Mouse (Mus musculus) embryonic facial prominence, embryonic 15.5 days (tissue): ENCODE measurements around the gene BC034090. TPM values are rescaled to one million over a fixed set of nuclear protein-coding genes. Genes with fewer than 3 reads are reported as not detected.
A peak's percentile ranks its signal among the peaks of the same experiment; 100 is the strongest.

ENCODE experiments used
- ATAC-seq: fragments of 200-750 bp; cut with Nextera tagmentation; 2 replicates; pipeline ENCODE4 v1.8.0; 2017; ENCODE audit warnings: low read depth, moderate TSS enrichment; ENCODE audit not compliant: insufficient number of reproducible peaks, low FRiP score, low TSS enrichment
- H3K27ac ChIP-seq: fragments of 300-500 bp; sonication (generic); replicated peaks from 2 replicates; pipeline ENCODE4 v1.5.1; 2015; ENCODE audit warnings: mild to moderate bottlenecking, inconsistent platforms
- H3K27me3 ChIP-seq: fragments of 300-500 bp; sonication (generic); 2 replicates; pipeline ENCODE4 v1.6.1; 2015; ENCODE audit warnings: inconsistent platforms
- H3K36me3 ChIP-seq: fragments of 300-500 bp; sonication (generic); 2 replicates; pipeline ENCODE4 v1.6.1; 2015; ENCODE audit warnings: mild to moderate bottlenecking, inconsistent platforms
- H3K4me1 ChIP-seq: fragments of 300-500 bp; sonication (generic); 2 replicates; pipeline ENCODE4 v1.6.1; 2015; ENCODE audit warnings: inconsistent platforms
- H3K4me2 ChIP-seq: fragments of 300-500 bp; sonication (generic); replicated peaks from 2 replicates; pipeline ENCODE4 v1.6.1; 2015; ENCODE audit warnings: mild to moderate bottlenecking, inconsistent platforms
- H3K4me3 ChIP-seq: fragments of 300-500 bp; sonication (generic); replicated peaks from 2 replicates; pipeline ENCODE4 v1.5.1; 2015; ENCODE audit warnings: mild to moderate bottlenecking, inconsistent platforms
- H3K9ac ChIP-seq: fragments of 300-500 bp; sonication (generic); 2 replicates; pipeline ENCODE4 v1.6.1; 2015; ENCODE audit warnings: inconsistent platforms
- H3K9me3 ChIP-seq: fragments of 300-500 bp; sonication (generic); replicated peaks from 2 replicates; pipeline ENCODE4 v1.6.1; 2016; ENCODE audit warnings: inconsistent platforms
- WGBS: fragments of 180-500 bp; shearing (Covaris S2); methylation state at CpG from one replicate; pipeline ENCODE4 v1.1.7; 2015; 5-methylcytosine and 5-hydroxymethylcytosine counted together
- polyA plus RNA-seq: library from polyadenylated mRNA; unstranded; fragments of >200 nt; fragmentation: Nextera tagmentation; extraction: Ambion mirVana; gene quantifications from 2 replicates; pipeline ENCODE4 v1.2.1, GENCODE M21; 2015

The BC034090 gene
- polyA plus RNA-seq, 1 experiment from 2014 or later = 6.3 TPM

DNA sequence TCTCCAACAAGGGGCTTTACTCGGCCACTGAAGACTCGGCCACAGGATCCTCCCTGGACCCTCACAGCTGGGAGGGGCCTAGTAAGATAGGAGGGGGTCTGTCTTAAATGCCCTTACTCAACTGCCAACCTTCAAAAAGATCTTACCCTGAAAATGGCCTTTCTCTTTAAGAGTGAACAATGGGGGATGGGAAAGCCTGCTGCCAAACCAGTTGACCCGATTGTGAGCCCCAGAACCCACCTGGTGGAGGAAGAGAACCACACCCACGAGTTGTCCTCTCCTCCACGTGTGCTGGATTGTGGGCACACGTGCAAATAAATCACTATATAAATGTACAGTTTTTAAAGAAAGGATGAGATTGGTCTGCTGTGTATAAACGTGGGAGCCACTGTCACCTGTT, 38.9 kb downstream of the BC034090 start:
- ATAC-seq = no peak
- H3K9ac ChIP-seq = no peak overlapping the region
- H3K4me3 ChIP-seq = no peak overlapping the region
- H3K4me2 ChIP-seq = no peak overlapping the region
- H3K27me3 ChIP-seq = no peaks in the 10 kb centered on the region
- 44% methylated on average over 7 of the region's 7 CpGs for WGBS
- H3K9me3 ChIP-seq = no peaks in the 10 kb centered on the region
- H3K36me3 ChIP-seq = peaks cover 23% of the 10 kb centered on the region
- peak overlapping the region; percentile 56 for H3K27ac ChIP-seq
- peaks cover 31% of the 10 kb centered on the region for H3K4me1 ChIP-seq

DNA sequence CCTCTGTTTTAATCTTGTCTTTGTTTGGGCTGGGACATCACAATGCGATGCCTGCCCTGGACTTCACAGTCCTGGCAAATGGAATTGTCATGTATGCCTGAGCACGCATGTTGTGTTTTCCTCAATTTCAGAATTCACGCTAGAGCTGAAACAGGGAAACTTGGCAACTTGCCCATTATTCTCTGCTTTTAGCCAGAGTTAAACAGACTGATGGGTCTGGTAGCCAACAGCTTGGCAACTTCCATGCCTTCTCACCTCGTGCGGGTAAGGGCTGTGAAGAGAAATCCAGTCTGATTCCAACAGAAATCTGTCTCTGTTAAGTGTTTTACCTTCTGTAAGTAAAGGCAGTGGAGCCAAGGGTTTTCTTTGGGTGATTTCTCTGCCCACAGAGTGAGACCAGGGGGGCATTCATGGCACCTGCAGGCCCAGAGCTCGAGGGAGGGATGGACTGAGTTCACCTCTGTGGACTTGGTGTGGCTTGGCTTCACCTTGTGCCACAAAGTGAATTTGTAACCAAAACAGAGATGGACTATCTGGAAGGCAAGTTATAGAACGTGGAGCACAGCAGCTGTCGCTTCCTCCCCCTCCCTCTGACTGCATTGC, 39.6 kb downstream of the BC034090 start:
- Histone ChIP-seq H3K27me3 (no peaks in the 10 kb centered on the region), H3K9ac (no peak overlapping the region), H3K36me3 (peaks cover 23% of the 10 kb centered on the region), H3K27ac (no peak overlapping the region), H3K9me3 (no peaks in the 10 kb centered on the region), H3K4me1 (peaks cover 31% of the 10 kb centered on the region), H3K4me2 (no peak overlapping the region), H3K4me3 (no peak overlapping the region)
- ATAC-seq = no peak
- 52% methylated on average over 8 of the region's 8 CpGs for WGBS

- no peak overlapping the region for H3K4me3 ChIP-seq
- H3K27me3 ChIP-seq = no peaks in the 10 kb centered on the region
- ATAC-seq = no peak
- no peak overlapping the region for H3K4me2 ChIP-seq
- peaks cover 31% of the 10 kb centered on the region for H3K4me1 ChIP-seq
- WGBS = 91% methylated on average over 12 of the region's 12 CpGs
- H3K27ac ChIP-seq = 0 out of 2 replicates have a peak overlapping the region, but pooled peaks have one; percentile 39
- H3K9me3 ChIP-seq = no peaks in the 10 kb centered on the region
- peaks cover 23% of the 10 kb centered on the region for H3K36me3 ChIP-seq
- H3K9ac ChIP-seq = no peak overlapping the region
These were observed 40.3 kb downstream of the BC034090 start for GRCm38 (mm10) chr1:155203954-155204353.

DNA sequence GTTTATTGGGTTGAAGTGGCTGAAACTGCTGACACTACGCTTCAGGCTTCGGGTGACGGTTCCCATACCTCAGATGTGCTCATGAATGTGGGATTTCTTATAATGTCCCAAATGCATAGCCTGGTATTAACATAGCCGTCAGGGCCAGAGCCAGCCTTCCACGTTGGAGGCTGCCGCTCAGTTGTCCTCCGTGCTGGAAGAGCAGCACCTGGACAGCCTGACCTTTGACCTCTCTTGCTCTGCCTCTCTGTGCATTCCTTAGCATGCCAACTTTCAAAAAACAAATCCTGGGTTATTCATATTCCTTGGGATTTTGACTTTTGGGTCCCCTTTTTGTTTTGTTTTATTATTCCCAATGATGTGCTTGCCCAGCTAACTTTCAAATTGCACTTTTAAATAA, 41.1 kb downstream of the BC034090 start:
- Histone ChIP-seq H3K9ac (no peak overlapping the region), H3K36me3 (peaks cover 26% of the 10 kb centered on the region), H3K27me3 (no peaks in the 10 kb centered on the region), H3K27ac (no peak overlapping the region), H3K4me2 (no peak overlapping the region), H3K4me1 (peaks cover 27% of the 10 kb centered on the region), H3K9me3 (no peaks in the 10 kb centered on the region), H3K4me3 (no peak overlapping the region)
- 72% methylated on average over 7 of the region's 7 CpGs for WGBS
- no peak for ATAC-seq

GRCm38 (mm10) chr1:155202472-155202871, 41.8 kb downstream of the BC034090 start:
- no peaks in the 10 kb centered on the region for H3K9me3 ChIP-seq
- H3K4me3 ChIP-seq = no peak overlapping the region
- peaks cover 23% of the 10 kb centered on the region for H3K4me1 ChIP-seq
- 65% methylated on average over 5 of the region's 5 CpGs for WGBS
- H3K9ac ChIP-seq = no peak overlapping the region
- no peak overlapping the region for H3K4me2 ChIP-seq
- no peak overlapping the region for H3K27ac ChIP-seq
- H3K36me3 ChIP-seq = peaks cover 30% of the 10 kb centered on the region
- H3K27me3 ChIP-seq = no peaks in the 10 kb centered on the region
- ATAC-seq = no peak

DNA sequence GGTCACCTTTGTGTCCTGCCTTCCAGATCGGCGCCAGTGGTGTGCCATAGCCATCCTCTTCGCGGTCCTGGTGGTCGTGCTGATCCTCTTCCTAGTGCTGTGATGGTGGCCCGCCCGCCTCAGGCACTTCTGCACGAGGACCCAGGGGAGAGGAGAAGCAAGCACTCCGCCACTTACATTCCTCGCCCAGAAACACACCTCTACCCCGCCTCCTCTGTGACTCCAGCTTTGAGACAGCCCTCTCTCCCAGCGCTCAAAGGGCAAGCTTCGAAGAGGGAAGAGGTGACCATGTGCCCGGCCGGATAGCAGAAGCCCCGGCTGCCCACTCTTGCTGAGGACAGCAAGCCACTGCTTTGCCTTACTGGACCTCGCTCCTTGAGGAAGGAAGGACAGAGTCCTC, 42.3 kb downstream of the BC034090 start:
- no peaks in the 10 kb centered on the region for H3K27me3 ChIP-seq
- H3K9ac ChIP-seq = no peak overlapping the region
- WGBS = 71% methylated on average over 17 of the region's 17 CpGs
- H3K4me1 ChIP-seq = peaks cover 19% of the 10 kb centered on the region
- ATAC-seq = no peak
- H3K9me3 ChIP-seq = no peaks in the 10 kb centered on the region
- H3K36me3 ChIP-seq = peaks cover 31% of the 10 kb centered on the region
- no peak overlapping the region for H3K4me2 ChIP-seq
- no peak overlapping the region; the same call in 1 of the 2 replicates for H3K27ac ChIP-seq
- no peak overlapping the region for H3K4me3 ChIP-seq

GRCm38 (mm10) chr1:155201373-155201879, 42.8 kb downstream of the BC034090 start:
- Histone ChIP-seq H3K27ac (no peak overlapping the region; the same call in 1 of the 2 replicates), H3K4me3 (no peak overlapping the region), H3K9me3 (no peaks in the 10 kb centered on the region), H3K4me1 (peaks cover 19% of the 10 kb centered on the region), H3K27me3 (no peaks in the 10 kb centered on the region), H3K36me3 (peaks cover 31% of the 10 kb centered on the region), H3K4me2 (no peak overlapping the region), H3K9ac (no peak overlapping the region)
- WGBS = 50% methylated on average over 4 of the region's 4 CpGs
- ATAC-seq = no peak

- Histone ChIP-seq H3K9me3 (no peaks in the 10 kb centered on the region), H3K4me1 (peaks cover 17% of the 10 kb centered on the region), H3K36me3 (peaks cover 31% of the 10 kb centered on the region), H3K4me3 (no peak overlapping the region), H3K4me2 (no peak overlapping the region), H3K27me3 (no peaks in the 10 kb centered on the region), H3K9ac (no peak overlapping the region), H3K27ac (no peak overlapping the region)
- ATAC-seq = no peak
- 60% methylated on average over 2 of the region's 2 CpGs for WGBS
These were observed 43.3 kb downstream of the BC034090 start for GRCm38 (mm10) chr1:155200967-155201366.

GRCm38 (mm10) chr1:155199522-155199921, 44.7 kb downstream of the BC034090 start:
- H3K4me2 ChIP-seq = no peak overlapping the region
- H3K36me3 ChIP-seq = peaks cover 31% of the 10 kb centered on the region
- no peak overlapping the region for H3K27ac ChIP-seq
- H3K4me3 ChIP-seq = no peak overlapping the region
- H3K27me3 ChIP-seq = no peaks in the 10 kb centered on the region
- ATAC-seq = no peak
- H3K9me3 ChIP-seq = no peaks in the 10 kb centered on the region
- H3K4me1 ChIP-seq = peaks cover 7% of the 10 kb centered on the region; the same call in 1 of the 2 replicates
- WGBS = 66% methylated on average over 6 of the region's 6 CpGs
- H3K9ac ChIP-seq = no peak overlapping the region

- Histone ChIP-seq H3K4me3 (no peak overlapping the region), H3K27me3 (no peaks in the 10 kb centered on the region), H3K9ac (no peak overlapping the region), H3K9me3 (no peaks in the 10 kb centered on the region), H3K4me2 (no peak overlapping the region), H3K4me1 (peaks cover 12% of the 10 kb centered on the region; the same call in 1 of the 2 replicates), H3K27ac (no peak overlapping the region), H3K36me3 (peaks cover 31% of the 10 kb centered on the region)
- ATAC-seq = no peak
- 72% methylated on average over 4 of the region's 4 CpGs for WGBS
These were observed 47.6 kb downstream of the BC034090 start for GRCm38 (mm10) chr1:155196691-155197090.

DNA sequence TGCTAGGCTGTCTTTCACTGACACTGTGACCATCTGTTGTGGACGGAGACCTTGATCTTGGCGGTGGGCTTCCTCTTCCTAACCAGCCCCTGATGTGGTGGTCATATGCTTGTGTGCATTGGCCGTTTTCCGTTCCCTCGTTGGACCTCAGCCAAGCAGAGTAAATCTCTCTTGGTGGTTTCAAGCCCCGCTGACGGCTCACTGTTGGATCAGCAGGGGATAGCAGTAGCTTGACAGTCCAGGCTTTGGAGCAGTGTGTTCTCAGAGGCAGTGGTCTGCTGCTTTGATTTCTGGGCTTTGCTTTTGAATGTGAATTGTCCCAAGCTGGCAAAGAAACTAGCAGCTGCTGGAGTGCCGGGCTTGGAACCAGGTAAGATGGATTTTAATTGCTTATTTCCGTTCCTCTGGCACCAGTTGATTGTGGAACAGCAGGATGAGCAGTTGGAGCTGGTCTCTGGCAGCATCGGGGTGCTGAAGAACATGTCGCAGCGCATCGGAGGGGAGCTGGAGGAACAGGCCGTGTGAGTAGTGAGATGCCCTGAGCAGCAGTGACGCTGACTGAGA, 51.4 kb downstream of the BC034090 start:
- Histone ChIP-seq H3K9ac (no peak overlapping the region), H3K9me3 (no peaks in the 10 kb centered on the region), H3K4me2 (no peak overlapping the region), H3K4me3 (no peak overlapping the region), H3K36me3 (peaks cover 52% of the 10 kb centered on the region), H3K27ac (no peak overlapping the region), H3K27me3 (no peaks in the 10 kb centered on the region), H3K4me1 (peaks cover 9% of the 10 kb centered on the region; the same call in 1 of the 2 replicates)
- no peak for ATAC-seq
- WGBS = 48% methylated on average over 15 of the region's 15 CpGs
